Mouse (Mus musculus): Measurements from ENCODE around the gene Lhx9. TPM values are rescaled to one million over a fixed set of nuclear protein-coding genes. Genes with fewer than 3 reads are reported as not detected.

Gene Lhx9
- total RNA-seq, 1 experiment: 0.40 TPM

DNA sequence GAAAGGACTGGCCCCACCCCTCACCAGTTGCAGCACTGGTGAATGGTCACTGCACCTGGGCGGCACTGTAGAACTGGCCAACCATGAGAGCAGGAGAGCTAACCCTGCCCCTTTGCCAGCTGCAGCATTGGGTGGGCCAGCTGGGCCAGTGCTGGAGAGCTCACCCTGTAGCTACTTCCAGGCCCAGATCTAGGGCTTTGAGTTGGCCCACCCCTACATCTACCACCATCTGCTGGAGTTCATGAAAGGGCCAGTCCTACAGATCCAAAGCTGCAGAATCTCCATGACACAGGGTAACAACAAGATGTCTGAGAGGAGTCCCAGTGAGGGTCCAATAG, 25.4 kb downstream of the Lhx9 start:
- Histone ChIP-seq H3K9ac (ENCODE audit: insufficient read depth, low read depth, low read length, poor library complexity, severe bottlenecking) (no peak overlapping the region), H3K4me1 (ENCODE audit: control insufficient read depth in 2 of 2, insufficient read depth in 2 of 2, low read length in 2 of 2, poor library complexity in 1 of 2) (no peaks in the 10 kb centered on the region), H3K9me3 (ENCODE audit: control insufficient read depth, insufficient read depth, low read depth, low read length) (no peaks in the 10 kb centered on the region), H3K36me3 (ENCODE audit: control insufficient read depth, insufficient read depth, low read length, poor library complexity, severe bottlenecking) (no peaks in the 10 kb centered on the region), H3K27ac (ENCODE audit: insufficient read depth, low read depth, low read length, poor library complexity, severe bottlenecking) (no peak overlapping the region), H3K4me3 (ENCODE audit: insufficient read depth in 1 of 2, low read depth in 1 of 2, low read length in 2 of 2, poor library complexity in 1 of 2, severe bottlenecking in 1 of 2) (no peak overlapping the region)
- no peak for TF ChIP-seq ZNF384 (IDR thresholded peaks at IDR 0.05; ENCODE audit: low read depth, low read length)
- TF ChIP-seq HCFC1 (IDR thresholded peaks at IDR 0.05; ENCODE audit: borderline replicate concordance, insufficient read depth, low read length): no peak
- no peak for TF ChIP-seq ZC3H11A (IDR thresholded peaks at IDR 0.05; ENCODE audit: borderline replicate concordance, low read depth, low read length)
- no peak for TF ChIP-seq CHD2 (IDR thresholded peaks at IDR 0.05; ENCODE audit: low read depth, low read length)
- TF ChIP-seq MAFK (IDR thresholded peaks at IDR 0.05; ENCODE audit: insufficient read depth, low read depth, low read length): no peak
- DNase-seq (ENCODE audit: low read depth, low spot score): no peak
- in situ Hi-C loops (cut with MboI; ENCODE audit: low sequenced_read_pairs in 2 of 2, unreplicated experiment in 2 of 2): no loop called here

GRCm38 (mm10) chr1:138822255-138822984, 26.0 kb downstream of the Lhx9 start:
- H3K9ac ChIP-seq (ENCODE audit: insufficient read depth, low read depth, low read length, poor library complexity, severe bottlenecking): no peak overlapping the region
- in situ Hi-C loops (cut with MboI; ENCODE audit: low sequenced_read_pairs in 2 of 2, unreplicated experiment in 2 of 2): no loop called here
- peak overlapping the region; percentile 40; the same call in 1 of the 2 replicates for H3K27ac ChIP-seq (ENCODE audit: insufficient read depth, low read depth, low read length, poor library complexity, severe bottlenecking)
- H3K4me3 ChIP-seq (ENCODE audit: insufficient read depth in 1 of 2, low read depth in 1 of 2, low read length in 2 of 2, poor library complexity in 1 of 2, severe bottlenecking in 1 of 2): no peak overlapping the region
- DNase-seq (ENCODE audit: low read depth, low spot score): no peak
- TF ChIP-seq ZC3H11A (IDR thresholded peaks at IDR 0.05; ENCODE audit: borderline replicate concordance, low read depth, low read length): no peak
- TF ChIP-seq HCFC1 (IDR thresholded peaks at IDR 0.05; ENCODE audit: borderline replicate concordance, insufficient read depth, low read length): no peak
- no peak for TF ChIP-seq MAFK (IDR thresholded peaks at IDR 0.05; ENCODE audit: insufficient read depth, low read depth, low read length)
- no peak for TF ChIP-seq CHD2 (IDR thresholded peaks at IDR 0.05; ENCODE audit: low read depth, low read length)
- no peak for TF ChIP-seq ZNF384 (IDR thresholded peaks at IDR 0.05; ENCODE audit: low read depth, low read length)
- no peaks in the 10 kb centered on the region for H3K4me1 ChIP-seq (ENCODE audit: control insufficient read depth in 2 of 2, insufficient read depth in 2 of 2, low read length in 2 of 2, poor library complexity in 1 of 2)
- no peaks in the 10 kb centered on the region for H3K36me3 ChIP-seq (ENCODE audit: control insufficient read depth, insufficient read depth, low read length, poor library complexity, severe bottlenecking)
- no peaks in the 10 kb centered on the region for H3K9me3 ChIP-seq (ENCODE audit: control insufficient read depth, insufficient read depth, low read depth, low read length)

DNA sequence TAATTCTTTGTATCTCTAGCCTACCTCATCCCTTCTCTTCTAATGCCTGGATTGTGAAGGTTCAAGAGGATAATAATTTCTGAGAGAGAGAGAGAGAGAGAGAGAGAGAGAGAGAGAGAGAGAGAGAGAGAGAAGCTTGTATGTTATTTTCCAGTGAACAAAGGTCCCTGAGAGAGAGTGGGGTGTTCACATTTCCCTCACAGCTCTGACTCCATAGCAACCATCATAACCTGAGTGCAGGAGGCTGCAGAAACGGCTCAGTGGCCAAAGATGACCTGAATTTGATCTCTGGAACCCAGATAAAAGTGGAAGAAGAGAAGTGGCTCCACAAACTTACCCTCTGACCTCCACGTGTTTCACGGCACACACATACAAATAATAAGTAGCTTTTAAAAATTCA, 46.6 kb downstream of the Lhx9 start:
- no peak overlapping the region for H3K4me3 ChIP-seq (ENCODE audit: insufficient read depth in 1 of 2, low read depth in 1 of 2, low read length in 2 of 2, poor library complexity in 1 of 2, severe bottlenecking in 1 of 2)
- no peaks in the 10 kb centered on the region for H3K4me1 ChIP-seq (ENCODE audit: control insufficient read depth in 2 of 2, insufficient read depth in 2 of 2, low read length in 2 of 2, poor library complexity in 1 of 2)
- in situ Hi-C loops (cut with MboI; ENCODE audit: low sequenced_read_pairs in 2 of 2, unreplicated experiment in 2 of 2): no loop called here
- no peak overlapping the region for H3K9ac ChIP-seq (ENCODE audit: insufficient read depth, low read depth, low read length, poor library complexity, severe bottlenecking)
- no peak for TF ChIP-seq ZC3H11A (IDR thresholded peaks at IDR 0.05; ENCODE audit: borderline replicate concordance, low read depth, low read length)
- no peak for TF ChIP-seq ZNF384 (IDR thresholded peaks at IDR 0.05; ENCODE audit: low read depth, low read length)
- TF ChIP-seq CHD2 (IDR thresholded peaks at IDR 0.05; ENCODE audit: low read depth, low read length): no peak
- TF ChIP-seq HCFC1 (IDR thresholded peaks at IDR 0.05; ENCODE audit: borderline replicate concordance, insufficient read depth, low read length): no peak
- no peak for TF ChIP-seq MAFK (IDR thresholded peaks at IDR 0.05; ENCODE audit: insufficient read depth, low read depth, low read length)
- no peaks in the 10 kb centered on the region for H3K9me3 ChIP-seq (ENCODE audit: control insufficient read depth, insufficient read depth, low read depth, low read length)
- no peaks in the 10 kb centered on the region for H3K36me3 ChIP-seq (ENCODE audit: control insufficient read depth, insufficient read depth, low read length, poor library complexity, severe bottlenecking)
- no peak overlapping the region for H3K27ac ChIP-seq (ENCODE audit: insufficient read depth, low read depth, low read length, poor library complexity, severe bottlenecking)
- DNase-seq (ENCODE audit: low read depth, low spot score): no peak

GRCm38 (mm10) chr1:138801296-138801695, 47.1 kb downstream of the Lhx9 start:
- H3K9ac ChIP-seq (ENCODE audit: insufficient read depth, low read depth, low read length, poor library complexity, severe bottlenecking): no peak overlapping the region
- TF ChIP-seq ZNF384 (IDR thresholded peaks at IDR 0.05; ENCODE audit: low read depth, low read length) (no peak), HCFC1 (IDR thresholded peaks at IDR 0.05; ENCODE audit: borderline replicate concordance, insufficient read depth, low read length) (no peak), ZC3H11A (IDR thresholded peaks at IDR 0.05; ENCODE audit: borderline replicate concordance, low read depth, low read length) (no peak), MAFK (IDR thresholded peaks at IDR 0.05; ENCODE audit: insufficient read depth, low read depth, low read length) (no peak), CHD2 (IDR thresholded peaks at IDR 0.05; ENCODE audit: low read depth, low read length) (no peak)
- H3K36me3 ChIP-seq (ENCODE audit: control insufficient read depth, insufficient read depth, low read length, poor library complexity, severe bottlenecking): no peaks in the 10 kb centered on the region
- no peak overlapping the region for H3K27ac ChIP-seq (ENCODE audit: insufficient read depth, low read depth, low read length, poor library complexity, severe bottlenecking)
- H3K9me3 ChIP-seq (ENCODE audit: control insufficient read depth, insufficient read depth, low read depth, low read length): no peaks in the 10 kb centered on the region
- no peak overlapping the region for H3K4me3 ChIP-seq (ENCODE audit: insufficient read depth in 1 of 2, low read depth in 1 of 2, low read length in 2 of 2, poor library complexity in 1 of 2, severe bottlenecking in 1 of 2)
- no peak for DNase-seq (ENCODE audit: low read depth, low spot score)
- no peaks in the 10 kb centered on the region for H3K4me1 ChIP-seq (ENCODE audit: control insufficient read depth in 2 of 2, insufficient read depth in 2 of 2, low read length in 2 of 2, poor library complexity in 1 of 2)
- in situ Hi-C loops (cut with MboI; ENCODE audit: low sequenced_read_pairs in 2 of 2, unreplicated experiment in 2 of 2): no loop called here

All from ES-E14 (cell line).